8 mouse cellular contexts compared by ENCODE assay signal in the genomic region with DNA sequence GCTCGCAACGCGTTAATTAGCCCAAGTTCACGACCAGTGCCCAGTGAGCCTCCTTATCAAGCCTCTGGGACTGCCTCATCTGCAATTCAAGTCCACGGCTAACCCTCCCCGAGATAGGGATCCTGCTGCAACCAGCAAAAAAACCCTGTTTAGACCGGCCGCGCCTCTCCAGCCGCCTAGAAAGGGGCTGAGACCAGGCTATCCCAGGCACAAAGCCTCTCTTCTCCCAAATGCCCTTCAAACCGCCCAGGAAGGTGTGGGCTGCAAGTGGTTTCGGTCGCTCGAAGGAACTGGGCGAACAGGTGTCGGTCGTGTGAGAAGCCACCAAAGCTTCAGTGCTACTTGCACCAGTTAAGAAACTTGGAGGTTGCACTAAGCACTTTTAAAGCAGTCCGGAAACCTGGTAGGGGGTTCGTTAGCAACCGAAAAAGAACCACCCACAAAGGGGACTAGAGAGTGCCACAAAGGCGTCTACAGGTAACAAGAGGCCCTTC. TPM values are rescaled to one million over a fixed set of nuclear protein-coding genes. Genes with fewer than 3 reads are reported as not detected.
DNase-seq lines count a peak whose midpoint lies in the region; ATAC-seq lines count a peak whose summit lies in the region.

No protein-coding gene starts in this region.

- peaks cover 16% of the 10 kb centered on the region for H3K4me1 ChIP-seq in forebrain, embryonic 11.5 days (replicated peaks; ENCODE audit: control insufficient read depth, insufficient read depth, low read length)
- peaks cover 38% of the 10 kb centered on the region for H3K4me1 ChIP-seq in liver, embryonic 16.5 days (ENCODE audit: control insufficient read depth, low read depth, low read length)
- peaks cover 47% of the 10 kb centered on the region for H3K4me1 ChIP-seq in neural tube, embryonic 13.5 days (replicated peaks)

- no peak overlapping the region for H3K27ac ChIP-seq in forebrain, embryonic 11.5 days (ENCODE audit: low read depth, low read length)
- H3K27ac ChIP-seq in liver, embryonic 16.5 days (ENCODE audit: low read length), result peak overlapping the region; percentile 89
- H3K27ac ChIP-seq in neural tube, embryonic 13.5 days (replicated peaks), result 0 out of 2 replicates have a peak overlapping the region, but pooled peaks have one; percentile 33

- DNase-seq in 3T3-L1 (ENCODE audit: low read depth, low spot score) (peak; percentile 46), MN1 (ENCODE audit: low spot score) (peak; percentile 48), adipocyte (ENCODE audit: low spot score) (no peak)
- peak; percentile 68 for DNase-seq in forebrain, embryonic 11.5 days (ENCODE audit: low spot score)

- peak overlapping the region; percentile 64 for H3K4me3 ChIP-seq in forebrain, embryonic 11.5 days (ENCODE audit: low read depth, low read length)
- peak overlapping the region; percentile 89 for H3K4me3 ChIP-seq in liver, embryonic 16.5 days (ENCODE audit: low read depth, low read length)
- peak overlapping the region; percentile 78 for H3K4me3 ChIP-seq in neural tube, embryonic 13.5 days

- peak overlapping the region; percentile 88 for H3K9ac ChIP-seq in forebrain, embryonic 11.5 days (ENCODE audit: low read length)
- H3K9ac ChIP-seq in liver, embryonic 16.5 days (ENCODE audit: low read depth, low read length), result peak overlapping the region; percentile 90
- peak overlapping the region; percentile 83 for H3K9ac ChIP-seq in neural tube, embryonic 13.5 days

- no peaks in the 10 kb centered on the region for H3K9me3 ChIP-seq in forebrain, embryonic 11.5 days (ENCODE audit: control insufficient read depth, low read length)
- H3K9me3 ChIP-seq in liver, embryonic 16.5 days (replicated peaks; ENCODE audit: control insufficient read depth, low read length), result no peaks in the 10 kb centered on the region
- no peaks in the 10 kb centered on the region for H3K9me3 ChIP-seq in neural tube, embryonic 13.5 days

- no peaks in the 10 kb centered on the region for H3K36me3 ChIP-seq in forebrain, embryonic 11.5 days (ENCODE audit: control insufficient read depth, insufficient read depth, low read length)
- no peaks in the 10 kb centered on the region for H3K36me3 ChIP-seq in liver, embryonic 16.5 days (ENCODE audit: control insufficient read depth, insufficient read depth)
- H3K36me3 ChIP-seq in neural tube, embryonic 13.5 days, result no peaks in the 10 kb centered on the region

- H3K27me3 ChIP-seq in forebrain, embryonic 11.5 days (ENCODE audit: control insufficient read depth, insufficient read depth, low read length), result peaks cover 2% of the 10 kb centered on the region; the same call in 1 of the 2 replicates
- H3K27me3 ChIP-seq in liver, embryonic 16.5 days (ENCODE audit: control insufficient read depth, insufficient read depth, low read depth, low read length), result no peaks in the 10 kb centered on the region
- peaks cover 35% of the 10 kb centered on the region for H3K27me3 ChIP-seq in neural tube, embryonic 13.5 days

- WGBS in forebrain, embryonic 11.5 days, result 1% methylated on average over 21 of the region's 21 CpGs
- WGBS in liver, embryonic 16.5 days (ENCODE audit: insufficient replicate concordance), result 1% methylated on average over 21 of the region's 21 CpGs
- whole genome bisulfite sequencing in neural tube, embryonic 13.5 days, result under 1% methylated on average over 21 of the region's 21 CpGs

- H3K4me2 ChIP-seq in forebrain, embryonic 11.5 days (ENCODE audit: low read depth, low read length, severe bottlenecking), result peak overlapping the region; percentile 78
- H3K4me2 ChIP-seq in liver, embryonic 16.5 days (ENCODE audit: low read depth, low read length), result peak overlapping the region; percentile 99
- H3K4me2 ChIP-seq in neural tube, embryonic 13.5 days, result peak overlapping the region; percentile 95

- no peak for ATAC-seq in forebrain, embryonic 11.5 days (replicated peaks; ENCODE audit: low FRiP score)
- peak; percentile 5 for ATAC-seq in inflammation-experienced regulatory T-cells, adult 6 months
- ATAC-seq in liver, embryonic 16.5 days (ENCODE audit: low read depth), result peak; percentile 57
- 0 out of 2 replicates have a peak, but pooled peaks have one; percentile 4 for ATAC-seq in neural tube, embryonic 13.5 days (ENCODE audit: low read depth)
- ATAC-seq in frontal cortex, adult (ENCODE audit: low TSS enrichment), result no peak

RNA-seq across cellular contexts. Expression of a gene that starts 0.5 kb away (rescaled TPM):
- polyA plus RNA-seq in forebrain, embryonic 11.5 days (2014; fragmentation: Nextera tagmentation; extraction: Ambion mirVana), result 122 and 135 TPM in 2 replicates
- polyA plus RNA-seq in inflammation-experienced regulatory T-cells, adult 6 months (2017; shearing (Covaris generic)), result 100 to 1,000 TPM; 111 to 138 (median 117) TPM
- polyA plus RNA-seq in liver, embryonic 16.5 days (2015; fragmentation: Nextera tagmentation; extraction: Ambion mirVana), result 43.3 and 44.1 TPM in 2 replicates
- polyA plus RNA-seq in neural tube, embryonic 13.5 days (2015; fragmentation: Nextera tagmentation; extraction: Ambion mirVana), result 58.5 and 68.3 TPM in 2 replicates

Comparison
In these comparisons a context has a peak if more than half of its experiments do, and no peak if none do; other contexts are left out.
1. ATAC-seq: peak in inflammation-experienced regulatory T-cells, adult 6 months (single experiment), liver, embryonic 16.5 days (single experiment) and neural tube, embryonic 13.5 days (single experiment); none in forebrain, embryonic 11.5 days (single experiment) and frontal cortex, adult (single experiment).
2. Peak in every context shown above with its lines, with median percentiles within 50 percentile points of each other: H3K4me2 ChIP-seq, H3K4me3 ChIP-seq and H3K9ac ChIP-seq.